Mouse (Mus musculus) megakaryocyte, embryonic 14.5 days (primary cell): ENCODE results near the gene Hk1.

Experiments
- FLI1 ChIP-seq: IDR thresholded peaks from 2 replicates; pipeline ENCODE4 v1.6.1; 2012; ENCODE audit warnings: low read length, inconsistent platforms, mixed read lengths
- GATA1 ChIP-seq: IDR thresholded peaks from 3 replicates; pipeline ENCODE4 v1.6.1; 2012; ENCODE audit warnings: mixed read lengths, low read length, inconsistent platforms, borderline replicate concordance

DNA sequence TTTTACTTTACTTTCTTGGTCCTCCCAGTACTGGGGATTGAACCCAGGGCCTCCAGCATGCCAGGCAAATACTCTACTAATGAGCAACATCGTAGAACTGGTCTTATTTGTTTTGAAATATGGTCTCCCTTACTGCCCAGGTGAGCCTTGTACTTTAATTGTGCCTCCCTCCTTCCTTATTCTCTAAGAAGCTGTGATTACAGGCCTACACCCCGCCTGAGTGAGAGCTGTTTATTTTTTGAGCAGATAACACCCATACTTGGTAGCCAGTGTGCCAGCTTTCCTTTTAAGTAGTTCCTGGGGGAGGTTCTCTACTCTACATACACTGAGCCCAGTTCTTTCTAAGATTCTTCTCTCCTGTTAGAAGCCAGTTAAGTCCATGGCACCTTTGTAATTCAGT lies 115.4 kb downstream of the Hk1 start:
- TF ChIP-seq GATA1 (no peak), FLI1 (no peak)
